Mouse (Mus musculus) limb, embryonic 14.5 days (tissue): ENCODE measurements around the gene Tbx10. TPM values are rescaled to one million over a fixed set of nuclear protein-coding genes. Genes with fewer than 3 reads are reported as not detected.
A peak's percentile ranks its signal among the peaks of the same experiment; 100 is the strongest.
"Not testable (repeated sequence)": the region's sequence is repeated elsewhere in the genome, so short reads cannot be mapped to it uniquely, and the experiment has no call there.

Experiments used
- ATAC-seq: fragments of 200-750 bp; cut with Nextera tagmentation; 2 replicates; pipeline ENCODE4 v1.8.0; 2017; ENCODE audit warnings: low read depth, moderate number of reproducible peaks, moderate TSS enrichment; ENCODE audit not compliant: low FRiP score
- DNase-seq: peaks from one replicate; pipeline ENCODE4 v3.0.0-alpha.2; 2015; ENCODE audit warnings: low spot score
- H3K27ac ChIP-seq: fragments of 300-500 bp; sonication (generic); replicated peaks from 2 replicates; pipeline ENCODE4 v1.5.1; 2014; ENCODE audit warnings: low read depth, mild to moderate bottlenecking, low read length, moderate library complexity, mixed read lengths
- H3K27me3 ChIP-seq: fragments of 300-500 bp; sonication (generic); 2 replicates; pipeline ENCODE4 v1.6.1; 2014; ENCODE audit warnings: low read length, mixed read lengths; ENCODE audit not compliant: control insufficient read depth, insufficient read depth
- H3K36me3 ChIP-seq: fragments of 300-500 bp; sonication (generic); 2 replicates; pipeline ENCODE4 v1.6.1; 2014; ENCODE audit warnings: mild to moderate bottlenecking, low read length, moderate library complexity, mixed read lengths; ENCODE audit not compliant: control insufficient read depth, insufficient read depth
- H3K4me1 ChIP-seq: fragments of 300-500 bp; sonication (generic); 2 replicates; pipeline ENCODE4 v1.6.1; 2014; ENCODE audit warnings: antibody characterized with exemption, low read length, mixed read lengths; ENCODE audit not compliant: control insufficient read depth, insufficient read depth
- H3K4me2 ChIP-seq: fragments of 300-500 bp; sonication (generic); replicated peaks from 2 replicates; pipeline ENCODE4 v1.6.1; 2014; ENCODE audit warnings: low read depth, mild to moderate bottlenecking, low read length, moderate library complexity; ENCODE audit not compliant: severe bottlenecking
- H3K4me3 ChIP-seq: fragments of 300-500 bp; sonication (generic); replicated peaks from 2 replicates; pipeline ENCODE4 v1.5.1; 2014; ENCODE audit warnings: low read length
- H3K9ac ChIP-seq: fragments of 300-500 bp; sonication (generic); 2 replicates; pipeline ENCODE4 v1.6.1; 2014; ENCODE audit warnings: mild to moderate bottlenecking, low read depth, low read length, moderate library complexity; ENCODE audit not compliant: severe bottlenecking
- H3K9me3 ChIP-seq: fragments of 300-500 bp; sonication (generic); 2 replicates; pipeline ENCODE4 v1.6.1; 2016; ENCODE audit warnings: low read length; ENCODE audit not compliant: control insufficient read depth
- POLR2A ChIP-seq: fragments of 200-500 bp; IDR thresholded peaks from 2 replicates; pipeline ENCODE4 v1.8.0; 2012; ENCODE audit warnings: inconsistent platforms, mild to moderate bottlenecking, moderate library complexity, borderline replicate concordance; ENCODE audit not compliant: insufficient read depth, insufficient read length; ENCODE audit errors: extremely low read depth
- WGBS: fragments of 180-500 bp; shearing (Covaris S2); extraction: QIAGEN DNeasy Blood & Tissue Kit; methylation state at CpG from one replicate; pipeline ENCODE4 v1.1.7; 2014; 5-methylcytosine and 5-hydroxymethylcytosine counted together
- polyA plus RNA-seq, 2 experiments: library from polyadenylated mRNA; depleted of rRNA in 1 of 2; stranded (reverse) in 1 of 2; unstranded in 1 of 2; fragments of >200 nt; fragmentation: Nextera tagmentation in 1 of 2; extraction: Ambion mirVana in 1 of 2; gene quantifications; 2 replicates each; pipeline versions ENCODE4 v1.2.1 to v1.2.3; 2012 to 2014

The Tbx10 gene
- polyA plus RNA-seq, 2 experiments, result 0.08 to 0.28 TPM

DNA sequence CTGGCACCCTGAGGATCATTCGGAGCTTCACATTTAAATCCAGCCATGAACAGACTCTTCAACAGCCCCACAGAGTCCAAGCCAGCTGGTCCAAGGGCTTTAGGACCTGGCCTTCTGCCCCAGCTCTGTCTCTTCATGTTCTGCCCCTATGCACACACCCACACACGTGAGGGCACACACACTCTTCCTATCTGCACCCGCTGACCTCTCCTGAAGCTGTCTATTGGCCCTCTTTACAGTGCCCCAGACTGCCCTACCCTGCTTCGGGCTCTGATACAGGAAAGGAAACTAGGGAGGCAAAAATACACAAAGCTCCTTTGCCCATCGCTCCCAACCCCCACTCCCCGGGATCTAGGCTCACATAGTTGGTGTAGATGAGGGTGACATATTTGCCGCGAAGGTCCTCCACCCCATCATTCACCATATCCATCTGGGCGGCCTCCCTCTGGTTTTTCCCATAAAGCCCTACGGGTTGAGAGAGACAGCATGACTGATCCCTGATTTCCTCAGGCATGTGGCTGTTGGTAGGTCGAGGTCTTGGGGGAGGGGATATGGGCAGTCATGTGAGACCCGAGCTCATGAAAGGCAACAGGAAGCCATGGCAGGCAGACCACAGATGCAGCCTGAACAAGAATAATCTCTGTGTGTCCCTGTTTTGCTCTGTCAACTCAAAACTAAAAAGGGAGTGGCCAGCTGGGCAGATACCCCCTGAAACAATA, 43.9 kb downstream of the Tbx10 start:
- ATAC-seq, result no peak
- 77% methylated on average over 12 of the region's 12 CpGs for WGBS

DNA sequence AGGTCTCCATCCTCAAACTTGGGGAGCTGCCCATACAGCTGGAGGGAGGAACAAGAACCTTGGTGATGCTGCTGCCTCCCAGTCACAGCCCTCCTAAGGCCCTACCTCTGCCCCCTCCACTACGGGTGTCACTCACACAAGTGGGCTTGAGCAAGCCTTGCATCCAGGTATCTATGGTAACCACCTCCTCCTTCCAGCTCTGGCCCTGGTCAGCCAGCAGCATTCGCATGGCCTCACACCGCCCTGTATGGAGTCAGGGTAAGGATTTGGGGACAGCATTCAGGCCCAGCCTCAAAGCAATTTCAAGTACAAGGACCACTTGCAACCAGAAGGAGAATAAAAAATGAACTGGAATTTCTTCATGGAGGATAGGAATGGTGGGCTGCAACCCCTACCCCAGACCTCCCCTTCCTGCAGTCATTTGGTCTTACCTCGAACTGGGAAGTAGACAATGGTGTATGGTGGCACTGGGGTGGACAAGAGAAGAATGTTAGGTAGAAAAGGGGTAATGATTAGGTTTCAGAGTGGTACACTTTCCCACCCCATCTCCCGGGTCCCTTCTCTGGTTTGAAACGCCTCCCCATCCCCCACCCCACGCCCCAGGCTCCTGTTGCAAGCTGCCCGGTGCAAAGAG, 44.7 kb downstream of the Tbx10 start:
- H3K9me3 ChIP-seq, H3K4me1 ChIP-seq, H3K36me3 ChIP-seq, H3K27me3 ChIP-seq, DNase-seq: not testable (repeated sequence)
- peak; percentile 20 for ATAC-seq
- Histone ChIP-seq H3K4me3 (peak overlapping the region; percentile 71), H3K27ac (peak overlapping the region; percentile 81), H3K9ac (peak overlapping the region; percentile 81), H3K4me2 (peak overlapping the region; percentile 80)
- 24% methylated on average over 7 of the region's 8 CpGs for WGBS

More for the DNA sequence above, 43.9 kb downstream of the Tbx10 start:
- Histone ChIP-seq H3K27me3 (no peaks in the 10 kb centered on the region), H3K4me2 (no peak overlapping the region), H3K36me3 (no peaks in the 10 kb centered on the region), H3K4me1 (no peaks in the 10 kb centered on the region; the same call in 1 of the 2 replicates), H3K4me3 (no peak overlapping the region), H3K27ac (no peak overlapping the region), H3K9me3 (no peaks in the 10 kb centered on the region), H3K9ac (no peak overlapping the region)
- no peak for DNase-seq
- no peak for TF ChIP-seq POLR2A

DNA sequence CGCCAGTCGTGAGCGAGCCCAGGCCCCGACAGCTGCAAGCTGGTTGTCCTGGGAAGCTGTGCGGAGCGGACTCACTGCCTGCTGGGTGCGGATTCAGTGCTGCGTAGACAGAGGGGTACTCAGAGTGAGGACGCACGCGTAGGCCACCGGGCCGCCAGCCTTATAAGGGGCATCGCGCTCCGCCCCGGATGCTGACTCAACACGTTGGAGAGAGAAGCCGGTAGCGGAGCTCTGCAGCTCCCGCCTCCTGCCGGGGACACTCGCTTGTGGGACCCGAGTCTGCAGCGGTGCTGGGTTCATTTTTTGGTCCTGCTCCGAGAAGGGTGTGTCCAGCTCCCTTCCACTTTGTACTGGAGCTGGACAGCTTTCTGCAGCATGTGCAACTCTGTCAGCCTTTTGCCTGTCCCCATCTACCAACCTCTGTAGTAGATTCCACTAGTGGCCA, 45.3 kb downstream of the Tbx10 start, which contains the start of gene Gstp1:
TSS of gene Gstp1 (minus strand) at position 198 of the 445 bp plus-strand sequence.
- H3K4me2 ChIP-seq, result peak within 1 kb of the TSS; percentile 80
- peak; percentile 67; the same call in 1 of the 2 replicates for TF ChIP-seq POLR2A
- peak; percentile 91 for DNase-seq
- WGBS, result 2% methylated on average over 17 of the region's 26 CpGs
- peak within 1 kb of the TSS; percentile 71 for H3K4me3 ChIP-seq
- H3K4me1 ChIP-seq, result no peaks in the 10 kb centered on the region; the same call in 1 of the 2 replicates
- H3K27me3 ChIP-seq, result no peaks in the 10 kb centered on the region
- peak within 1 kb of the TSS; percentile 81 for H3K27ac ChIP-seq
- H3K9me3 ChIP-seq, result no peaks in the 10 kb centered on the region
- peak; percentile 91 for ATAC-seq
- H3K36me3 ChIP-seq, result no peaks in the 10 kb centered on the region
- peak within 1 kb of the TSS; percentile 81 for H3K9ac ChIP-seq

DNA sequence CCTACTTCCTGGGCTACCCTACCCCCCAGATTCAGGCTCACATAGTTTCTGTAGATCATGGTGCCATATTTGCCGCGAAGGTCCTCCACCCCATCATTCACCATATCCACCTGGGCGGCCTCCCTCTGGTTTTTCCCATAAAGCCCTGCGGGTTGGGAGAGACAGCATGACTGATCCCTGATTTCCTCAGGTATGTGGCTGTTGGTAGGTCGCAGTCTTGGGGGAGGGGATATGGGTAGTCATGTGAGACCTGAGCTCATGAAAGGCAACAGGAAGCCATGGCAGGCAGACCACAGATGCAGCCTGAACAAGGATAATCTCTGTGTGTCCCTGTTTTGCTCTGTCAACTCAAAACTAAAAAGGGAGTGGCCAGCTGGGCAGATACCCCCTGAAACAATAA, 48.4 kb downstream of the Tbx10 start:
- not testable (repeated sequence) for H3K4me2 ChIP-seq, ATAC-seq, H3K4me3 ChIP-seq, H3K9me3 ChIP-seq, DNase-seq, H3K36me3 ChIP-seq, H3K27me3 ChIP-seq, H3K9ac ChIP-seq, H3K4me1 ChIP-seq, H3K27ac ChIP-seq
- WGBS, result 81% methylated on average over 5 of the region's 5 CpGs

DNA sequence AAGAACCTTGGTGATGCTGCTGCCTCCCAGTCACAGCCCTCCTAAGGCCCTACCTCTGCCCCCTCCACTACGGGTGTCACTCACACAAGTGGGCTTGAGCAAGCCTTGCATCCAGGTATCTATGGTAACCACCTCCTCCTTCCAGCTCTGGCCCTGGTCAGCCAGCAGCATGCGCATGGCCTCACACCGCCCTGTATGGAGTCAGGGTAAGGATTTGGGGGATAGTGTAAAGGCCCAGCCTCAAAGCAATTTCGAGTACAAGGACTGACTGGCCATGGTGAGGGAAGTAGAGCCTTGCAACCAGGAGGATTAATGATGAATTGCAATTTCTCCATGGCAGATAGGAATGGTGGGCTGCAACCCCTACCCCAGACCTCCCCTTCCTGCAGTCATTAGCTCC, 48.9 kb downstream of the Tbx10 start:
- not testable (repeated sequence) for H3K36me3 ChIP-seq, DNase-seq, ATAC-seq, H3K4me2 ChIP-seq, H3K27ac ChIP-seq, H3K9me3 ChIP-seq, H3K27me3 ChIP-seq, H3K4me3 ChIP-seq, H3K4me1 ChIP-seq, H3K9ac ChIP-seq
- 84% methylated on average over 3 of the region's 4 CpGs for WGBS
